Mouse (Mus musculus) leukemia stem cell, adult 10-12 weeks (primary cell): ENCODE data around the gene Cldn7. TPM values are rescaled to one million over a fixed set of nuclear protein-coding genes. Genes with fewer than 3 reads are reported as not detected.

Source experiments
- polyA plus RNA-seq: library from polyadenylated mRNA; stranded (reverse); fragments of >175 nt; gene quantifications from 2 replicates; pipeline ENCODE4 v1.2.3, GENCODE M21; 2012; ENCODE audit warnings: low replicate concordance

Gene Cldn7
- 0.62 TPM in 1 of 2 replicates, not detected in the other for polyA plus RNA-seq

DNA sequence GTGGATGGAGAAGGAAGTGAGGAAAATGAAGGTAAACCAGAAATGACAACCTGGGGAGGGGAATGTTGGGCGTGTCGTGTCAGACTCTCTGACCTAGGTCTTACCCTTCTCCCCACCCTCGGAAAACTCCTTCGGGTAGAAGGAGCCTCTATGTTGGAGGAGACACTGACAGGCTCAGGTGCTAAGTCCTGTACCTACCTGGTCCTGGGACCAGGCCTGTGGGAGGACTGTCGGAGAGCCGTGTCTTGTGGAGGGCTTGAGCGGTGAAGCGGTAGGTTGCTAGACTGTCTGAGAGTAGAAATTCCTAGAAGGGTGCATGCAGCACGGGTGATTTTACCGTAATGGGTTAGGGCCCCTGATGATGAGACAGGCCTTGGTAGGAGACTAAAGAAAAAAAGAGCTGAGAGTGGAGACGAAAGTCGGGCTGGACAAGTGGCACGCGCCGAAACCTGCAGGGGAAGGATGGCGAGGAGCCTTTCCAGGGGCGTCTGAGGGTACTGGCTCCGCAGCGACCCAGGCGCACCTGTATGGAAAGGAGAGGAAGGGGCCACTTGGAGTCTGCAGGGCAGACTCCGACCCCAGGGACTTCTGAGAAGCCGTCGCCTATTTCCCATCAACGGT is at the start of gene Cldn7:
Cldn7 (plus strand) TSS at position 130 of the 621 bp plus-strand sequence.

DNA sequence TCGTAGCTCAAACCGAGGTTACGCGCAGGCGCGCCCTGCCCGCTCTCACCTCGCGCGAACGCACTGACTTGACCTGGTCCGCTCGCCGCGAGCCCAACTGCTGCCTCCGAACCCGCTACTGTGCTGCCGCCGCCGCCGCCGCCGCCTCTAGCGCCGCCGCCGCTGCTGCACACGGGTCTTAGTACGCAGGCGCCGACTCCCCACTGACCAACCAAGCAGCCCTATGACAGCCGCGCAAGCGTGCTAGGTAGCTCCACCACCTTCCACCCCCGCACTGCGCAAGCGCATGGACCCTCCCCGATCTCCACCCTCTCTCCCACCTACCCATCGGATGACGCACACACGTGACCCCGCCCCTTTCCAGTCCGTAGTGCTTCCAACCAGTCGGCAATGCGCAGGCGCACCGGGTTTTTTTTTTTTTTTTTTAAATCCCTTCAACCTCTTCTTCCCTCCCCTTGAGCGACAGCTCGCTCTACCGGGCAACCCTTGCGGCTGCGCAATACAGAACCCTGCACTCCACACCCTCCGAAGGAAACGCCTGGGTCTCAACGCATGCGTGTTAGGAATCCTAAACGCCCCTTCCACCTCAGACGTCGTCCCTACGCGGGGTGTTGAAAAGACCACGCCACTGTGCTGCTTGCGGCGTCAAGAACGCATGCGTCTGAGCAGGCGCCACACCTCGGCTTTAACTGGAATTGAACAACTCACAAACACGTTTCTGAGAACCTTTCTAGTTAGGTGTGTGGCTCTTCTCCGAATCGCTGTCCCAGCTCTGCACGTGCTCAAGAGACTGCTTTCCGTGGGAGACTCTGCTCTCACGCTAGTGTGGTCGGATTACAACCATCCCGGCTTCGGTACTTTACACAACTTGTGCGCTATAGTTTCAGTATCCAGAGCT is 43.2 kb upstream of the Cldn7 start, which contains the start of gene Eif5a:
Eif5a (minus strand) TSS at position 845 of the 898 bp plus-strand sequence.

DNA sequence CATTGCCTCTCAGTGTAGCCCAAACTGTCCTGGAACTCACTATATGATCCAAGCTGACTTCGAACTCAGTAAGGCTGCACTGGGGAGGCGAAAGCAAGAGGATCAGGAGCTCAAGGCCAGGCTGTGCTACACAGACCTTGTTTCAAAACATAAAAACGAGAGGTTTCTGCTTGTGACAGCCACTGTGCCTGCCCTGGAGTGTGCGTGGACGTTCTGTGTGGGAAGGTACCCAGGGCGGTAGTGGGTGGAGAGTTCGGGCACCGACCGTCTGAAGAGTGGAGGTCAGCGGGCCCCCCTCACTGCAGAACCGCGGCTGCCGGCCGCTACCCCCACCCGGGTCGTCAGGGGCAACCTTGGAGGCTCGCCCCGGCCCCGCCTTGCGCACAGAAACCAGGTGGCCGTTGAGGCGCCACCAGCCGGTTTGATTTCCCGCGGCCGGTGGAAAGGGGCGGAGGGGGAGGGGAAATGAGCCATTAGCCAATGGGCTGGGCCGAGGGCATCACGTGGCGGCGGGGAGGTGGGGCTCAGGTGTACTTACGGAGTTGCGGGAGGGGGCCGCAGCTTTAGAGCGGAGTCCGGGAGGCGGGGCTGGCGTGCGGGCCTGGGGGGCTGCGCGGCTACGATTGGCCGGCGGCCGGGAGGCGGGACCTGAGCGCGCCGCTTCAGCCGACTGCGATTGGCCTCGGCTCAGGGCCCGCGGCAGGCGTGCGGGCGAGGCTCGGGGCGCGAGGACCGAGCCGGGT is 29.3 kb upstream of the Cldn7 start, which contains the start of gene Ybx2:
Ybx2 (plus strand) TSS at position 660 of the 743 bp plus-strand sequence.

DNA sequence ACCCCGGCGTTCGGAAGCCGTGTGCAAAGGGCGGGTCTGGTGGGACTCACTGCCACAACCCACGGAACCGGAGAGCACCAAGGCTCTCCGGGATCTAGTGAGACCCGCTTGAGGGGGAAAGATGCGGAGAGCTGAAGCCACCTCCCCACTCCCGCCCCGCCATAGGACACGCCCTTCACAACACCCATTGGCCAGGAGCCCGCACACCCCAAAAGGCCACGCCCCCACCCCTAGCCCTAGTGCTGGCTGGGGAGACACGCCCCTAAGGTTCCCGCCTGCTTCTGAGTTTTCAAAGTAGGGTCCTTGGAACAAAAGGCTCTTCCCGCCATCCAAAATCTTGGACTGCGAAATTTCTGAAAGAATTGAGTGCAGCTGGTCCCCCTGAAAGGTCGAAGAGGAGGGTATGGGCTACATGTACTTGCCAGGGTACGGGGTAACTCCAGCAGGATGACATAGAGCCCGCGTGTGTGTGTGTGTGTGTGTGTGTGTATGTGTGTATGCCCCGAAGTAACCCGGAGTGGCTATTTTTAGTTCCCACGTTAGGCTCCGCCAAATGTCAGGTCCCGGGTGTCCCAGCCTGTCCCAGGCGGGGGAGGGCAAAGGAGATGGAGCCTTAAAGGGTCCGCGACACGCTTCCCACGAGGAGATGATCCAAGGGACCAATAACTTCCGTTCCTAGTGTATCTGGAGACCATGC is 16.4 kb upstream of the Cldn7 start, which contains the start of gene Slc2a4:
Slc2a4 (minus strand) TSS at position 123 of the 697 bp plus-strand sequence.

DNA sequence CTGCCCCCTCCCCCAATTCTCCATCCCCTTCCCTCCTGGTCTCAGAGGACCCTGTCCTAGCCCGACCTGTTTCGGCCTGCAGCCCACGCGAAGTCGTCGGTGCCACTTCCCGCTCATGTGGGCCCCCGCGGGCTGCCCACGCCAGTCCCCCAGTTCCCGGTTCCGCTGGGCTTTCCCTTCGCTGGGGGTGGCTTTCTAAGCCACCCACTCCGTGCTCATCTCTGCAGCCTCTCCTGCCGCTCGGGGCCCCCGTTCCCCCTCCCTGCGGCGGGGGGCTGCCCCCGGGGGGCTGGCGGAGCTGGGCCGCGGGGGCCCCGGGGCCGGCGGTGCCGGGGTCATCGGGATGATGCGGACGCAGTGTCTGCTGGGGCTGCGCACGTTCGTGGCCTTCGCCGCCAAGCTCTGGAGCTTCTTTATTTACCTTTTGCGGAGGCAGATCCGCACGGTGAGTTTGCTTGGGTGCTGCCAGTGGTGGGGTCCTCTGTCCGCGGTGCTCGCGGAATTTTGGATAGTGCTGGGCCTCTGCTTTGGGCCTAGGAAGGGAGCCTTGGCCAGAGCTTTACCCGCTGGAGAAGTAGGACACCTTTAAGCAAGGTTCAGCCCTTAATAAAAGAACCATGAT is 16.7 kb downstream of the Cldn7 start, which contains the start of gene Ctdnep1:
Ctdnep1 (plus strand) TSS at position 16 of the 622 bp plus-strand sequence.

DNA sequence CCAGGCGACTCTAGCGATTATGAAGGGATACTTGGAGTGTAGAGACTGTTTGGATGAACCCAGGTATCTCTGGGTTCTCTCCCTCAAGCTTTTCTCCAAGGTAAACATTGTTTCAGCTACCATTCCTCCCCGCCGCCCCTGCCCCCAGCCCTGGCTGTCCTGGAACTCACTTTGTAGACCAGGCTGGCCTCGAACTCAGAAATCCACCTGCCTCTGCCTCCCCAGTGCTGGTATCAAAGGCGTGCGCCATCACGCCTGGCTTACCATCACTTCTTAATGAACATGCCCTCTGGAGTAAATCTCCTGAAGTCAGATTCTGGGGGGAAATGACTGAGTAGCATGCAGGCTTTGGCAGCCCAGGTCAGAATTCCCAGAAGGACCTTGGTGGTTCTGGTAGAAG is 17.6 kb downstream of the Cldn7 start, which contains the start of gene Elp5:
Elp5 (minus strand) TSS at position 293 of the 400 bp plus-strand sequence.

DNA sequence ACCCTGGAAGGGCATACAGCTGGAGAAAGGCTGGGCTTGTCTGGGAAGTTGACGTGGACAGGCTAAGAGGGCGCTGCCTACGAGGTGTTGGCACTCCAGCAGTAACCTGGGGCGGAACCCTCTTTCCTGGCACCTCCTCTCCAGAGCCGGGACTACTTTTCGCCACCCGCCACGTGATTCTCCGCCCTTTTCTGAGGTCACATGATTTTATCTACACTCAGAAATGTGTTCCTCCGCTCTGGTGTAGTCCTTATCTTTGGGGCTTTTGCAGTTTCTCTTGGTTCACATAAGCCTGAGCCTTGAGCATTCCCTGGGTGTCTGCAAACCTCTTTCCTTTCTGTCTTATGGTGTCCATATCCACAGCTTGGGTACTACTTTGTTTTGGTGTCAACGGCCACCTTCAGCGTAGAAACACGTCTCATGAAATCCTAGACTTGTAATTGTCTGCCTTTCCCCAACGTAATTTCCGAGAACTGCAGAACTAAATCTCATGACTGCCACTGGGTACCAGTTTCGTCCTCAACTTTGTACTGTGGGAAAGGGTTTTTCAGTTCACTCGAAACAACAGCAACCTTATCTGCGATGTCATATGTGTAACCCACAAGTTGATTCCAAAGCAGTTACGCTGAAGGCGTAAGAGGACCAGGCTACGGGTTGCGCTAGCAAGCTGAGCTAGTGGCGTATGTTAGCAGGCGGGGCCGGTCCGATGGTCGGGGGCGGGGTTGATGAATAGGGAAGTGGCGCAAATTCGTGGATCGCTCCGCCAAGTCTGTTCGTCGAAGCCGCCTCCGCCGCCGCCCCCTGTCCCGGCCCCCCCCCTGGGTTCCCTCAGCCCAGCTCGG is 26.5 kb downstream of the Cldn7 start, which contains the start of gene Gabarap:
Gabarap (plus strand) TSS at position 294 of the 842 bp plus-strand sequence.

DNA sequence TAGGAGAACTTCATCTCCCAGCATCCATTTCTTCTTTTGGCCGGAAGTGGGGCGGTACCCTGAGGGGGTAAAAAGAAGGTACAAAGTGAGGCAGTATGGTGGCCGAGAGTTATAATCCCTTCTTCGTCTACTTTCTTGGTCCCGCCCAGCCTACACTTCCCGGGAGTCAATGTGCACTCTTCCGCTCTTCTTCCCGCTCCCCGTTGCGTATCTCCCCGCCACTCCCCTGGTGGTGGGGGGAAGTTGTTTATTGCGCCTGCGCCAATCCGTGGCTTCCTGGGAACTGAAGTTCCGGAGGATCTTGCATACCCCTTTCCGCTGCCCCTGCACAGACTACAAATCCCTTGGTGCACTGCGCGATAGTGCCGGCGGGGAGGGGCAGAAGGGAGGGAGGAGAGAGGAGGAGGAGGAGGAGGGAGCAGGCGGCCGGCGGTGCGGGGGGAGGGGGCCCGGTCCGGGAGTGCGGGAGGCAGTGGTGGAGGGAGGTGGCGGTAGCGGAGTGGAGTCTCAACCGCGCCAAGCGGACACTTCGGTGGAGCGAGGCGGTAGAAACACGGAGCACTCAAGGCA is 30.9 kb downstream of the Cldn7 start, which contains the start of gene Phf23:
Phf23 (plus strand) TSS at position 387 of the 570 bp plus-strand sequence.

DNA sequence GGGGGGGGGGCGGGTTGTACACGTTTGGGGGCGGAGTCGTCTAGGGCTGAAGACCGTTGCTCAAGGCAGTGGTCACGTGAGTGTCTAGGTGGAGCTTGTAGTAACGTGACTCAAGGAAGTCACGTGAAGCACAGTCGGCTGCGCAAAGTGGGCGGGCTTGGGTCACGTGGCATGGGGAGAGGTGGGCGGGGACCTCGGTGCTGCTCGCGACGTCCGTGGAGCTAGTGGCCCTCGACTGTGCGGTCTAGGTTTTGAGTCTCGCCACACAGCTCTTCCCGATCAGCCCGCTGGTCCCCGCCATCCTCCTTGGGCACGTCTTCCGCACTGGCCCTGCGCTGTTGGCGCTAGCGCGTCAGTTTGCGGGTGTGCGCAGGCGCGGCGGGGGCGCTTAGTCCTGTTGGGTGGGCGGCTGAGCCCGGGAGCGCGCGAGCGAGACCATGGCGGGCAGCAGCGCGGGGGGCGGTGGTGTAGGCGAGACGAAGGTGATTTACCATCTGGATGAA is 35.9 kb downstream of the Cldn7 start, which contains the start of gene Dvl2:
Dvl2 (plus strand) TSS at position 200 of the 503 bp plus-strand sequence.

DNA sequence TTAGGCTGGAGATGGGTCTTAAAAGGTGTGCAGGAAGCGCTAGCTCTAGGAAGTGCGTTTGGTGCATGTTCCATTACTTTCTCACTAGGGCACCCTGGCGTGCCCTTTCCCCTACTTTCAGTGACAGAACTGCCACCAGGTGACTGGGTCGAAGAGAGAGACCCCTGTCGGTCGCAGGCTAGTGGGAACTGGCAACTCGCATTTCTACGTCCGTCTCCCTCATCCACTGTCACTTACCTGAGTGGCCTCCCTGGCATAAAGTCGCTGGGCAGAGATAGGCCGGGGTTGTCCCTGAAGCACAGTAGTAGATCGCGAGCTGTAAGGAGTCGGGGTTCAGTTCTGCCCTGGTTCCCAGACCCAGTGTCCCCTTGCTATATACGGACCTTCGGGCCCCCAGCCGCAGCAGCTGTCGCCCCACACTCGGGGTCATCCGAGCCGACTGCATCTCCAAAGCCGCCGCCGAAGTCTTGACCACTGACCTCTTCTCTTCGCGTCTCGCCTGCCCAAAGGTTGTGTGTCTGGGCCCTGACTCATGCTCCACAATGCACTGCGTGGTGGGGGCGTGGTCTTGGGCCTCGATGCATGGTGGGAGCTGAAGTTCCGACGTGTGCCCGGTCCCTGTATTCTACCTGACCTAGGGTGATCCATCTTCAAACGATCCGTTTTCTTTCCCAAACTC is 50.4 kb downstream of the Cldn7 start, which contains the start of gene Acadvl:
Acadvl (minus strand) TSS at position 532 of the 679 bp plus-strand sequence.

DNA sequence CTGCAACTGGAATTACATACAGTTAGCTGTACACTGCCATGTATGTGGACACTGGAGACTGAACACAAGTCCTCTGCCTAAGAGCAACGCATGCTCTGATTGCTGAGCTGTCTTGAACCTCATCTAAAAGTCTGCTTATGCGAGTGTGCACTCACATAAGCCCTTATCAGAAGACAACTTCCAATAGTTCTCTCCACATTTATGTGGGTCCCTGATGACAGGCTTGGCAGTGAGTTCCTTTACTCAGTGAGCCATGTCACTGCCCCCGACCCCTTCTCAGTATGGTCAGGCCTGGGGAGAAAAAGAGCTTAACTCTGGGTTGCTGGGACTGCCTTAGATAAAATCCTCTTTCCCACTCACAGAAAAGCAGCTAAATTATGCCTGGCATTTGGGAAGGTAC is 52.1 kb downstream of the Cldn7 start, which contains the start of gene Dlg4:
Dlg4 (plus strand) TSS at position 274 of the 400 bp plus-strand sequence.

Other genes with a start within 250 kb of the Cldn7 start
- gene Polr2a, start 206.1 kb upstream of the Cldn7 start, polyA plus RNA-seq = 92.9 and 194 TPM in 2 replicates
- gene Slc35g3, start 202.8 kb upstream of the Cldn7 start, polyA plus RNA-seq = not detected in 2 replicates
- gene Zbtb4, start 198.9 kb upstream of the Cldn7 start, polyA plus RNA-seq = 38.9 and 47.4 TPM in 2 replicates
- gene Chrnb1, start 168.8 kb upstream of the Cldn7 start, polyA plus RNA-seq = 0.18 and 0.20 TPM in 2 replicates
- gene Fgf11, start 162.9 kb upstream of the Cldn7 start, polyA plus RNA-seq = 0.07 and 0.47 TPM in 2 replicates
- not detected in 2 replicates for gene Tmem102, start 159.2 kb upstream of the Cldn7 start, polyA plus RNA-seq
- 0.07 TPM in 1 of 2 replicates, not detected in the other for gene Gm39566, start 149.5 kb upstream of the Cldn7 start, polyA plus RNA-seq
- gene Spem2, start 146.3 kb upstream of the Cldn7 start, polyA plus RNA-seq = not detected in 2 replicates
- gene Spem1, start 142.6 kb upstream of the Cldn7 start, polyA plus RNA-seq = not detected in 2 replicates
- 3.7 and 5.0 TPM in 2 replicates for gene Nlgn2, start 127.0 kb upstream of the Cldn7 start, polyA plus RNA-seq
- 531 and 1,176 TPM in 2 replicates for gene Tmem256, start 126.3 kb upstream of the Cldn7 start, polyA plus RNA-seq
- 64.9 and 78.2 TPM in 2 replicates for gene Plscr3, start 118.4 kb upstream of the Cldn7 start, polyA plus RNA-seq
- 2.0 and 2.3 TPM in 2 replicates for gene Tnk1, start 106.0 kb upstream of the Cldn7 start, polyA plus RNA-seq
- not detected in 2 replicates for gene Tmem95, start 86.8 kb upstream of the Cldn7 start, polyA plus RNA-seq
- gene Kctd11, start 83.4 kb upstream of the Cldn7 start, polyA plus RNA-seq = 1.4 and 2.2 TPM in 2 replicates
- 28.9 and 53.7 TPM in 2 replicates for gene Acap1, start 69.2 kb upstream of the Cldn7 start, polyA plus RNA-seq
- gene 2810408A11Rik, start 63.8 kb upstream of the Cldn7 start, polyA plus RNA-seq = 0.18 and 0.33 TPM in 2 replicates
- gene Neurl4, start 63.7 kb upstream of the Cldn7 start, polyA plus RNA-seq = 131 and 182 TPM in 2 replicates
- 157 and 339 TPM in 2 replicates for gene Gps2, start 50.9 kb upstream of the Cldn7 start, polyA plus RNA-seq
- 1,855 and 2,103 TPM in 2 replicates for gene Eif5a, start 42.8 kb upstream of the Cldn7 start, polyA plus RNA-seq
- gene Ybx2, start 29.0 kb upstream of the Cldn7 start, polyA plus RNA-seq = 0.99 TPM in 1 of 2 replicates, not detected in the other
- 2.4 and 14.7 TPM in 2 replicates for gene Slc2a4, start 16.6 kb upstream of the Cldn7 start, polyA plus RNA-seq
- 151 and 407 TPM in 2 replicates for gene Ctdnep1, start 16.4 kb downstream of the Cldn7 start, polyA plus RNA-seq
- gene Elp5, start 17.7 kb downstream of the Cldn7 start, polyA plus RNA-seq = 7.0 and 11.8 TPM in 2 replicates
- 126 and 157 TPM in 2 replicates for gene Gabarap, start 26.4 kb downstream of the Cldn7 start, polyA plus RNA-seq
- 43.8 and 51.3 TPM in 2 replicates for gene Phf23, start 31.0 kb downstream of the Cldn7 start, polyA plus RNA-seq
- gene Dvl2, start 35.8 kb downstream of the Cldn7 start, polyA plus RNA-seq = 32.3 and 38.3 TPM in 2 replicates
- 24.5 and 26.3 TPM in 2 replicates for gene Acadvl, start 50.6 kb downstream of the Cldn7 start, polyA plus RNA-seq
- 4.8 and 5.4 TPM in 2 replicates for gene Dlg4, start 52.2 kb downstream of the Cldn7 start, polyA plus RNA-seq
- not detected in 2 replicates for gene Asgr1, start 89.3 kb downstream of the Cldn7 start, polyA plus RNA-seq
- not detected in 2 replicates for gene Asgr2, start 127.9 kb downstream of the Cldn7 start, polyA plus RNA-seq
- gene Mgl2, start 165.6 kb downstream of the Cldn7 start, polyA plus RNA-seq = not detected in 2 replicates
- 1.8 TPM in 1 of 2 replicates, not detected in the other for gene Clec10a, start 191.4 kb downstream of the Cldn7 start, polyA plus RNA-seq
- gene Slc16a11, start 248.0 kb downstream of the Cldn7 start, polyA plus RNA-seq = 0.42 TPM in 1 of 2 replicates, not detected in the other